Mouse (Mus musculus): ENCODE results near the gene Dot1l.

Dot1l gene

GRCm38 (mm10) chr10:80758651-80759050 is 3.6 kb downstream of the Dot1l start:
- DNase-seq, result no peak

DNA sequence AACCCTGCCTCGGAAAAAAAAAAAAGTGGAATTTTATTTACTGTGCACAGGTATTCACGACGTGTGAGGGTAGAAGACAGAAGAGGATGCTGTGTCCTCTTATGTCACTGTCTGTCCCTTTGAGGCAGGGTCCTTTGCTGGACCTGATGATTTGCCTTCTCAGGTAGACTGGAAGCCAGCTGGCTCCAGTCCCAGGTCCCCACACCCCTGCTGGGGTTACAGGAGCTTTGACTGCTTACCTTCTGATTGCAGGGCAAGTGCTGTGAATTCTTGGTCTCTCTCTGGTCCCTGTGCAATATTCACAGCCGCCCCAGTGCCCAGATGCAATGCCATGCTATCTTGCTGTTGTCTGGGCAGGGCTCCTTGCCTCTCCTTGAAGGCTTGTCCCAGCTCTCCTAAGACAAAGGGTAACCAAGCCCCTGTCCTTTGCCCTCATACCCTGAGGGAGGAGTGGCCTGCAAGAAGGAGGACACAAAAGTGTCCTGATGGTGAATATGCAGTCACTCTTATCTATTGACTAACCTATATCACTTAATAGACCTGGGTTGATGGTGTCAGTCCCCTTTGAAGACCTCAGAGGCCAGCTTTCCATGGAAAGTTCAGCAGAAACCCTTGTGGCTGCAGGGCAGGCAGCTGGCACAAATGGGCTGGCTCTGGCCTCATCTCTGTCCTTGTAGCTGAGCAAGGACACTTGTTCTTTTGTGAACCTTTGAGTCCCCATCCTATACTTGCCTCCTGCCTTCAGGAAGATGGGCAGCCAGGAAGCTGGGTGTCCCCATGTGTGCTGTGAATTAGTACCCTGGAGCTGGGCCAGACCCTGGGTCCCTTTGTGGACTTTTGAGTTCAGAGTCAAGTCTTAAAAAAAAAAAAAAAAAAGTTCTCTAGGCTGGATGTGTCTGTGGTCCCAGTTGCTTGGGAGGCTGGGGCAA is 5.9 kb downstream of the Dot1l start:
- no peak for DNase-seq

- DNase-seq, result no peak
These were observed 6.8 kb downstream of the Dot1l start for GRCm38 (mm10) chr10:80761821-80762220.

- no peak for DNase-seq
These were observed 8.5 kb downstream of the Dot1l start for GRCm38 (mm10) chr10:80763502-80763901.

GRCm38 (mm10) chr10:80765746-80766145 is 10.7 kb downstream of the Dot1l start:
- DNase-seq, result no peak

DNA sequence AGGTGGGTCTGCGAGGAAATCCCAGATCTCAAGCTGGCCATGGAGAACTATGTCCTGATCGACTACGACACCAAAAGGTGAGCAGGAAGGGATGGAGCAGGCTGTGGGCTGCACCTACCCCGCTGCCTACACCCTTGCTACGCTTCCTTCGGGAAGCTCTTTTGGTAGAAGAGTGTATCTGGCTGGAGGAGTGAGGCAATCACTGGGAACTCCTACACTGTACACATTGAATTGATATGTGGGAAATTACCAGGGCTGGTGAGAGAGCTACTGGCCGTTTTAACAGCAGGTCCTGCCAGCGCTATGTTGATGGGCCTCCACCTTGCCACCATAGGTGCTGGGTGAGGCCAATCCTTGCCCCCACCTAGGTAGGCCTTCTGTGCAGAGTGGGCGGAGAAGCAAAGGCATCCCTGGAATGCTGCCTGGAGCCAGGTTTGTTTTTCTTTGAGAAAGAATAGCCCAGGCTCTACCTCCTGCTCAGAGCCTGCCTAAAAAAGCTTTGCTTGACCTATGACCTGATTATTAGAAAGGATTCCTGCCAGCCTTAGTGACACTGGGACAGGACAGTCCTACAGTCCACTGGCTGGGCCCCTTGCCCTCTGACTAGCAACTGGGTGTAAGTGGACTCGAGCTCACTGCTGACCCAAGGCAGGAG is 11.3 kb downstream of the Dot1l start:
- DNase-seq, result no peak

- no peak for DNase-seq
These were observed 13.4 kb downstream of the Dot1l start for GRCm38 (mm10) chr10:80768365-80768764.

- DNase-seq, result no peak
These were observed 18.8 kb downstream of the Dot1l start for GRCm38 (mm10) chr10:80773816-80774215.

DNA sequence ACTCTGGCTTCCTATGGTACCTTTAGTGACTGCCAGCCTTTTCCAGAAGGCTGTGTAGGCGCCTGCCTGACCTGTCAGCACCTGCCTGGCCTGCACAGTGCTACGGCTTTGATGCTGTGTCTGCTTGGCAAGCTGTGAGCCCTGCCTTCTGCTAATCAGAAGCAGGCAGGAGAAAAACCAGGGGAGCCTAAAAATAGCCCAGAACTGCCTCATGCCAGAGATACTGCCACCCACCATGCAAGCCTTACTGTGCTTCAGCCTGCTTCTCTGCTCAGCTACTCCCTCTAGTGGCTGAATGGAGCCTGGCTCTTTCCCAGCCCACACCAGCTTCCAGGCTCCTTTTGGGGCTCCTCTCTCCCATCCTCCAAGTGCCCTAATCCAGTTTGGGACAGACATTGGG is 19.5 kb downstream of the Dot1l start:
- DNase-seq, result peak; percentile 97

GRCm38 (mm10) chr10:80774981-80775380 is 20.0 kb downstream of the Dot1l start:
- DNase-seq, result peak; percentile 74

- peak; percentile 89 for DNase-seq
These were observed 20.7 kb downstream of the Dot1l start for GRCm38 (mm10) chr10:80775731-80776130.

- DNase-seq, result no peak
These were observed 21.4 kb downstream of the Dot1l start for GRCm38 (mm10) chr10:80776358-80776869.

DNA sequence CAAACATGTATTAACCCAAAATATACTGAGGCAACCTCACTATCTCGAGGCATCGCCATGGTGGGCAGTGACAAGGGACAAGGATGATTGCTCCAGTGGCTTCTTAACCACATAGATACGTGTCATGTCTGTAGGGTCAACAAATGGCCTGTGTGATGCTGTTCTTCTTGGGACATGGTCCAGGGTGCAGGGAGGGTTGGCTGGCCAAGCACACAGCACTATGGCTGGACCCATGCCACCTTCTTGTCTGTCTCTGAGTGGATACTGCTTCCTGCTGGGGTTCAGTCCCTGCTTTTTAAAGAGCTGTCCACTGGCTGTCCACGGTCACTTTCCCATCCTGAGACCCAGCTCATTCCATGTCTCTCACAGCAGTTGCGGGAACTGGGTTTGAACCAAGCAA is 22.1 kb downstream of the Dot1l start:
- DNase-seq, result peak; percentile 76

- DNase-seq, result no peak
These were observed 24.6 kb downstream of the Dot1l start for GRCm38 (mm10) chr10:80779565-80779964.

- no peak for DNase-seq
These were observed 29.3 kb downstream of the Dot1l start for GRCm38 (mm10) chr10:80784302-80784701.

GRCm38 (mm10) chr10:80784871-80785270 is 29.9 kb downstream of the Dot1l start:
- DNase-seq, result no peak

GRCm38 (mm10) chr10:80785963-80786362 is 31.0 kb downstream of the Dot1l start:
- peak; percentile 50 for DNase-seq

DNA sequence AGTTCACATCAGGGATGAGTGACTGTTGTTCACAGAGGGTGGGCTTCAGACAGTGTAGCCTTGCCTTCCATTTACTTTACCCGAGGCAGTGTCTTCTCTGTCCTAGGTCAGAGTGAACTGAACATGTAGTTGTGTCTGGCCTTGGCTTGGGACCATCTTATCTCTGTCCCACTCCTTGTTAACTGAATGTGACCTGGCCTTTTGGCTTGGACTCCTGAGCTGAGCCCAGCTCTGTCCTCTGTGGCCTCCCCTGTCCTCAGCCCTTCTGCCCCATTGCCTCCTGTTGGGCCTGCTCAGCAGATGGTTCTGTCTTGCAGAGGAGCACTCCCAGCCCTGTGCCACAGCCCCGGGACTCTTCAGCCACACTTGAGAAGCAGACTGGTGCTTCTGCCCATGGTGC is 32.5 kb downstream of the Dot1l start:
- peak; percentile 36 for DNase-seq

- peak; percentile 42 for DNase-seq
These were observed 35.9 kb downstream of the Dot1l start for GRCm38 (mm10) chr10:80790761-80791404.

DNA sequence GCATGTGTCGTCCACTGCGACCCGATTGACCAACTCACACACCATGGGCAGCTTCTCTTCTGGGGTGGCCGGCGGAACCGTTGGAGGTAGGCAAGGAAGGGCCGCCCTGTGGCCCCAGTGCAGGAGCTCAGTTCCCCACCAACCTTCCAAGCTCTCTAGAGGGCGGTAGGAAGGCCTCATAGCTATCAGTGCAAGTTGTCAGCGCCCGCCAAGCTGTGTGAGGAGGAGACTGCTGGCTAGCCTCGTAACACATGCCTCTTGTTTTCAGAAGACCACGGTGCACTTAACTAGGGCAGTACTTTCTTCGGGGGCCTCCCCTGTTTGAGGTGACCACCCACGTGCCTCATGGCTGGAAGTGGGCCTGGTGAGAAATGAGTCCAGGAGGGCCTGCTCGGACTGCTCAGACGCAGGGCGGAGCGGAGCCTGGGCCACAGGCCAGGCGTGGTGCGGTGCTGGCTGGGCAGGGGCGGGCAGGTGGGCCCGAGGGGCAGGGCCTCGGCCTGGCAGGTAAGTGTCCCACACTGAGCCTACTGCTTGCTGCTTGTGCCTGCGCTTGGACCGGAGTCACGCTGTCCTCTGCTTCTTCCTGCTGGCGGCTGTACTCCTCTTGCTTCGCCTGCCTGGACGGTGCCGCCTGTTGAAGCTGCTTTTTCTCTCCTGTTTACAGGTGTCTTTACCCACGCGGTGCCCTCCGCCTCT is 36.6 kb downstream of the Dot1l start:
- DNase-seq, result peak; percentile 76

GRCm38 (mm10) chr10:80792175-80793032 is 37.4 kb downstream of the Dot1l start:
- peak; percentile 88 for DNase-seq

Measured in cerebellum, adult 11-12 months (tissue).